Mouse (Mus musculus) limb, embryonic 14.5 days (tissue): Measurements from ENCODE around the gene Pomgnt1. TPM values are rescaled to one million over a fixed set of nuclear protein-coding genes. Genes with fewer than 3 reads are reported as not detected.
A peak's percentile ranks its signal among the peaks of the same experiment; 100 is the strongest.

Source experiments
- ATAC-seq: fragments of 200-750 bp; cut with Nextera tagmentation; 2 replicates; pipeline ENCODE4 v1.8.0; 2017; ENCODE audit warnings: low read depth, moderate number of reproducible peaks, moderate TSS enrichment; ENCODE audit not compliant: low FRiP score
- DNase-seq: peaks from one replicate; pipeline ENCODE4 v3.0.0-alpha.2; 2015; ENCODE audit warnings: low spot score
- H3K27ac ChIP-seq: fragments of 300-500 bp; sonication (generic); replicated peaks from 2 replicates; pipeline ENCODE4 v1.5.1; 2014; ENCODE audit warnings: low read depth, mild to moderate bottlenecking, low read length, moderate library complexity, mixed read lengths
- H3K27me3 ChIP-seq: fragments of 300-500 bp; sonication (generic); 2 replicates; pipeline ENCODE4 v1.6.1; 2014; ENCODE audit warnings: low read length, mixed read lengths; ENCODE audit not compliant: control insufficient read depth, insufficient read depth
- H3K36me3 ChIP-seq: fragments of 300-500 bp; sonication (generic); 2 replicates; pipeline ENCODE4 v1.6.1; 2014; ENCODE audit warnings: mild to moderate bottlenecking, low read length, moderate library complexity, mixed read lengths; ENCODE audit not compliant: control insufficient read depth, insufficient read depth
- H3K4me1 ChIP-seq: fragments of 300-500 bp; sonication (generic); 2 replicates; pipeline ENCODE4 v1.6.1; 2014; ENCODE audit warnings: antibody characterized with exemption, low read length, mixed read lengths; ENCODE audit not compliant: control insufficient read depth, insufficient read depth
- H3K4me2 ChIP-seq: fragments of 300-500 bp; sonication (generic); replicated peaks from 2 replicates; pipeline ENCODE4 v1.6.1; 2014; ENCODE audit warnings: low read depth, mild to moderate bottlenecking, low read length, moderate library complexity; ENCODE audit not compliant: severe bottlenecking
- H3K4me3 ChIP-seq: fragments of 300-500 bp; sonication (generic); replicated peaks from 2 replicates; pipeline ENCODE4 v1.5.1; 2014; ENCODE audit warnings: low read length
- H3K9ac ChIP-seq: fragments of 300-500 bp; sonication (generic); 2 replicates; pipeline ENCODE4 v1.6.1; 2014; ENCODE audit warnings: mild to moderate bottlenecking, low read depth, low read length, moderate library complexity; ENCODE audit not compliant: severe bottlenecking
- H3K9me3 ChIP-seq: fragments of 300-500 bp; sonication (generic); 2 replicates; pipeline ENCODE4 v1.6.1; 2016; ENCODE audit warnings: low read length; ENCODE audit not compliant: control insufficient read depth
- POLR2A ChIP-seq: fragments of 200-500 bp; IDR thresholded peaks from 2 replicates; pipeline ENCODE4 v1.8.0; 2012; ENCODE audit warnings: inconsistent platforms, mild to moderate bottlenecking, moderate library complexity, borderline replicate concordance; ENCODE audit not compliant: insufficient read depth, insufficient read length; ENCODE audit errors: extremely low read depth
- WGBS: fragments of 180-500 bp; shearing (Covaris S2); extraction: QIAGEN DNeasy Blood & Tissue Kit; methylation state at CpG from one replicate; pipeline ENCODE4 v1.1.7; 2014; 5-methylcytosine and 5-hydroxymethylcytosine counted together
- polyA plus RNA-seq, 2 experiments: library from polyadenylated mRNA; depleted of rRNA in 1 of 2; stranded (reverse) in 1 of 2; unstranded in 1 of 2; fragments of >200 nt; fragmentation: Nextera tagmentation in 1 of 2; extraction: Ambion mirVana in 1 of 2; gene quantifications; 2 replicates each; pipeline versions ENCODE4 v1.2.1 to v1.2.3; 2012 to 2014

Gene Pomgnt1
- polyA plus RNA-seq, 2 experiments: 62.7 to 79.6 TPM

GRCm38 (mm10) chr4:116100959-116101358, 22.7 kb upstream of the Pomgnt1 start:
- H3K9me3 ChIP-seq: no peaks in the 10 kb centered on the region
- WGBS: 90% methylated on average over 7 of the region's 7 CpGs
- no peak for TF ChIP-seq POLR2A
- no peak overlapping the region for H3K4me2 ChIP-seq
- no peak overlapping the region for H3K9ac ChIP-seq
- H3K27me3 ChIP-seq: no peaks in the 10 kb centered on the region
- ATAC-seq (no peak), DNase-seq (no peak)
- no peak overlapping the region for H3K27ac ChIP-seq
- no peaks in the 10 kb centered on the region for H3K4me1 ChIP-seq
- H3K4me3 ChIP-seq: no peak overlapping the region
- H3K36me3 ChIP-seq: peaks cover 72% of the 10 kb centered on the region

- H3K36me3 ChIP-seq: peaks cover 43% of the 10 kb centered on the region
These were observed 18.4 kb upstream of the Pomgnt1 start for GRCm38 (mm10) chr4:116105278-116105677.

GRCm38 (mm10) chr4:116110695-116111094, 12.9 kb upstream of the Pomgnt1 start:
- ATAC-seq (no peak), DNase-seq (no peak)
- no peaks in the 10 kb centered on the region for H3K9me3 ChIP-seq
- no peak overlapping the region for H3K4me3 ChIP-seq
- no peak overlapping the region for H3K9ac ChIP-seq
- H3K36me3 ChIP-seq: peaks cover 23% of the 10 kb centered on the region; the same call in 1 of the 2 replicates
- no peaks in the 10 kb centered on the region for H3K27me3 ChIP-seq
- 92% methylated on average over 6 of the region's 6 CpGs for WGBS
- no peak for TF ChIP-seq POLR2A
- no peak overlapping the region for H3K4me2 ChIP-seq
- H3K4me1 ChIP-seq: no peaks in the 10 kb centered on the region
- H3K27ac ChIP-seq: no peak overlapping the region

More at GRCm38 (mm10) chr4:116105278-116105677, 18.4 kb upstream of the Pomgnt1 start:
- H3K4me1 ChIP-seq: no peaks in the 10 kb centered on the region
- H3K4me2 ChIP-seq: no peak overlapping the region
- no peak for TF ChIP-seq POLR2A
- ATAC-seq (no peak), DNase-seq (no peak)
- 91% methylated on average over 5 of the region's 5 CpGs for WGBS
- H3K4me3 ChIP-seq: no peak overlapping the region
- H3K27ac ChIP-seq: no peak overlapping the region
- no peaks in the 10 kb centered on the region for H3K27me3 ChIP-seq
- no peaks in the 10 kb centered on the region for H3K9me3 ChIP-seq
- no peak overlapping the region for H3K9ac ChIP-seq

GRCm38 (mm10) chr4:116111486-116111885, 12.2 kb upstream of the Pomgnt1 start:
- Histone ChIP-seq H3K4me3 (no peak overlapping the region), H3K27ac (no peak overlapping the region), H3K4me1 (no peaks in the 10 kb centered on the region), H3K9me3 (no peaks in the 10 kb centered on the region), H3K9ac (no peak overlapping the region), H3K27me3 (no peaks in the 10 kb centered on the region), H3K36me3 (peaks cover 21% of the 10 kb centered on the region; the same call in 1 of the 2 replicates), H3K4me2 (no peak overlapping the region)
- 84% methylated on average over 2 of the region's 2 CpGs for WGBS
- TF ChIP-seq POLR2A: no peak
- no peak for DNase-seq
- no peak for ATAC-seq

GRCm38 (mm10) chr4:116122762-116123161, 878 bp upstream of the Pomgnt1 start:
- H3K36me3 ChIP-seq: peaks cover 2% of the 10 kb centered on the region
- no peaks in the 10 kb centered on the region for H3K9me3 ChIP-seq
- DNase-seq (no peak), ATAC-seq (no peak)
- peak overlapping the region; percentile 53 for H3K4me3 ChIP-seq
- H3K4me1 ChIP-seq: peaks cover 5% of the 10 kb centered on the region
- no peaks in the 10 kb centered on the region for H3K27me3 ChIP-seq
- no peak overlapping the region for H3K27ac ChIP-seq
- peak overlapping the region; percentile 64 for H3K4me2 ChIP-seq
- no peak for TF ChIP-seq POLR2A
- 0% methylated on average over 1 of the region's 1 CpGs for WGBS
- H3K9ac ChIP-seq: peak overlapping the region; percentile 60

- no peak overlapping the region for H3K9ac ChIP-seq
- no peaks in the 10 kb centered on the region for H3K27me3 ChIP-seq
- no peaks in the 10 kb centered on the region for H3K36me3 ChIP-seq
- ATAC-seq: no peak
- no peak for TF ChIP-seq POLR2A
- H3K9me3 ChIP-seq: no peaks in the 10 kb centered on the region
- no peak overlapping the region for H3K4me3 ChIP-seq
- DNase-seq: no peak
- no peak overlapping the region for H3K27ac ChIP-seq
- 93% methylated on average over 4 of the region's 4 CpGs for WGBS
- H3K4me1 ChIP-seq: peaks cover 5% of the 10 kb centered on the region
- no peak overlapping the region for H3K4me2 ChIP-seq
These were observed 2.3 kb downstream of the Pomgnt1 start for GRCm38 (mm10) chr4:116125803-116126386.
